Mouse (Mus musculus): ENCODE data around the gene Ttc21a. TPM values are rescaled to one million over a fixed set of nuclear protein-coding genes. Genes with fewer than 3 reads are reported as not detected.

Gene Ttc21a
- polyA plus RNA-seq, 1 experiment: not detected

DNA sequence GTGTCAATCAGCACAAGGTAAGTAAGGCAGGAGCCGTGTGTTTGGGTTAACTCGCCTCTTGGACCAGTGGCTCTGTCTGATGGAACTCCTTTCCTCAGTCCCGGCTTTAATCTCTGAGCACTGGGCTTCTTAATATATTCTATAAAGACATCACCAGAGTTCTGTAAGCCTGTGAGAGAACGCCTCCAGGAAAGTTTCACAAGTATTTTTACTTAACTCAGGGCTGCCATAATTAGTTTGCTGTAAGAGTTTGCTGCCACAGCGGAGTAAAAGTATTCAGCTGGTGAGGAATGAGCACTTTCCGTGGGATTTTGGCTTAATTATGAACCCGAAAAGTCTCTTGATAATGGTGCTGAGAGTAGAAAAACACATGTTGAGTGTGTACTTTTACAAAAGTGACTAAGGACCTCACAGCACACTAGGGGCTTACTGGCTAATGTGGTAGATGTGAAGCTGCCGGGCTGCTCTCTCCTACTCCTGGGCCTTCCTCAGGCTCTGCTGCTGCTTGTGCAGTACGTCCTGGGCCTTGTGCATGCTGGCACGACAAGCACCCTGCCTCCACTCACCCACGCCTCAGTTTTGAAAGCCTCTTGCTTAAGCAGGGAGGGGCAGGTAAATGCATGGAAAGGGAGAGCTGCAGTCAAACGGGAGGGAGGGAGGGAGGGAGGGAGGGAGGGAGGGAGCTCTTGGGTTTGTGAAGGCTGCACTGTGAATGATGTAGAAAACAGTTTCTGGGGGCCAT is 34.8 kb upstream of the Ttc21a start:
- Histone ChIP-seq H3K36me3 (ENCODE audit: control insufficient read depth) (peaks cover 74% of the 10 kb centered on the region), H3K4me3 (replicated peaks) (no peak overlapping the region), H3K27me3 (ENCODE audit: control insufficient read depth) (no peaks in the 10 kb centered on the region), H3K9me3 (ENCODE audit: control insufficient read depth, low read length) (no peaks in the 10 kb centered on the region), H3K4me1 (ENCODE audit: control insufficient read depth) (no peaks in the 10 kb centered on the region; the same call in 1 of the 2 replicates)
- TF ChIP-seq TAL1 (IDR thresholded peaks at IDR 0.05; ENCODE audit: low read length) (no peak), GATA1 (IDR thresholded peaks at IDR 0.05; ENCODE audit: low read length) (no peak)

DNA sequence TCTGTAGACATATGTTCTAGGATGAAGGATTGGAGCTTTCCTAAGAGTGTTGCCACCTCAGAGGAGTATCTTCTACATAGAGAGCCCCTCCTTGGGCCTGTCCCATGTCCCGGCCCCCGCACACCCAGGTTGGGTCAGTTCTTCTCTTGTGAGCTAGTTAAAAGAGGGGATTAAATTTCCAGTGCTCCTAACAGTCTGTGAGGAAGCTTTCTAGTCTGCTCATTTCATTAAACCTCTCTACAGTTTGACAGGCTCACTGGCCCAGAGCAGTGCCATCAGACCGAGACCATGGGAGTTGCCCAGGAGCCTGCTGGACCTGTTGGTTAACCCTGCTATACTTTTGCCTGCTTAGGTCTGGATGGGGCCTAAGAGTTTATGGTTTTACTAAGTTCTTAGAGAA is 28.7 kb upstream of the Ttc21a start:
- TF ChIP-seq GATA1 (IDR thresholded peaks at IDR 0.05; ENCODE audit: low read length) (no peak), TAL1 (IDR thresholded peaks at IDR 0.05; ENCODE audit: low read length) (no peak)

DNA sequence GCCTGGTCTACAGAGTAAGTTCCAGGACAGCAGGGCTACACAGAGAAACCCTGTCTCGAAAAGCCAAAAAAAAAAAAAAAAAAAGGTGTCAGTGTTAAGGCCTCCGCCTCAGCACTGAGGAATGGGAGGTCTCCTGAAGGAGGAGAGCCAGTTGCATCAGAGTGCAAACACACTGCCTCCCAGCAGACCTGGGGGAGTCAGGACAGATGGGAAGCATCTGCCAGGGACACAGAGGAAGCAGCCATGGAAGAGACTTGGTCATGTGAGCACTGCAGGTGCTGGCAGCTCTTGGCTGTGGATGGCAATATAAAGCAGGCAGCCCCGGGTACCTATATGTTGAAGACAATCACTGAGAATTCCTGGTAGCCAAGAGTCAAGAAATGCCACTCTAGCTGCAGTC is 27.5 kb upstream of the Ttc21a start:
- Histone ChIP-seq H3K9me3 (ENCODE audit: control insufficient read depth, low read length) (no peaks in the 10 kb centered on the region), H3K27me3 (ENCODE audit: control insufficient read depth) (no peaks in the 10 kb centered on the region), H3K36me3 (ENCODE audit: control insufficient read depth) (peaks cover 99% of the 10 kb centered on the region), H3K4me3 (replicated peaks) (no peak overlapping the region), H3K4me1 (ENCODE audit: control insufficient read depth) (no peaks in the 10 kb centered on the region)
- no peak for TF ChIP-seq GATA1 (IDR thresholded peaks at IDR 0.05; ENCODE audit: low read length)
- no peak for TF ChIP-seq TAL1 (IDR thresholded peaks at IDR 0.05; ENCODE audit: low read length)

More for the DNA sequence above, 28.7 kb upstream of the Ttc21a start:
- H3K4me3 ChIP-seq (replicated peaks): no peak overlapping the region
- no peaks in the 10 kb centered on the region for H3K27me3 ChIP-seq (ENCODE audit: control insufficient read depth)
- H3K9me3 ChIP-seq (ENCODE audit: control insufficient read depth, low read length): no peaks in the 10 kb centered on the region
- H3K36me3 ChIP-seq (ENCODE audit: control insufficient read depth): peaks cover 99% of the 10 kb centered on the region
- H3K4me1 ChIP-seq (ENCODE audit: control insufficient read depth): no peaks in the 10 kb centered on the region

GRCm38 (mm10) chr9:119913087-119913838 is 24.1 kb upstream of the Ttc21a start:
- no peak for TF ChIP-seq TAL1 (IDR thresholded peaks at IDR 0.05; ENCODE audit: low read length)
- TF ChIP-seq GATA1 (IDR thresholded peaks at IDR 0.05; ENCODE audit: low read length): no peak
- Histone ChIP-seq H3K4me3 (replicated peaks) (no peak overlapping the region), H3K4me1 (ENCODE audit: control insufficient read depth) (no peaks in the 10 kb centered on the region), H3K9me3 (ENCODE audit: control insufficient read depth, low read length) (no peaks in the 10 kb centered on the region), H3K27me3 (ENCODE audit: control insufficient read depth) (no peaks in the 10 kb centered on the region), H3K36me3 (ENCODE audit: control insufficient read depth) (peaks cover 96% of the 10 kb centered on the region)

DNA sequence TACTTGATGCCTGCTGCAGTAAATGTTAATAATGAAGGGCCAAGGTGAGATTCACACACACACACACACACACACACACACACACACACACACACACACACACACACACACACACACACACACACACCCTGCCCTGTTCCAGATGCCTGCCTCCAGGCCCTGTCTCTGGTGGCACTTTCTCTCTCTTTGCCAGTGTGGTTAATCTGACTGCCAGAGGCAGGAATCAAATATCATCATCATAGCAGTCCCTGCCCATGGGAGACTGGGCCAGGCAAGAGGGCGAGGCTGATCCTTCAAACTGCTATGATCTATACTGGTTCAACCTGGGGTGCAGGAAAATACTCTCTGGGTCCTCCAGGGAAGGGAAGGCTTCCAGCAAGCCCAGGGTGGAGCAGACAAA is 17.5 kb upstream of the Ttc21a start:
- H3K36me3 ChIP-seq (ENCODE audit: control insufficient read depth): peaks cover 93% of the 10 kb centered on the region
- no peaks in the 10 kb centered on the region for H3K9me3 ChIP-seq (ENCODE audit: control insufficient read depth, low read length)
- TF ChIP-seq TAL1 (IDR thresholded peaks at IDR 0.05; ENCODE audit: low read length): no peak
- TF ChIP-seq GATA1 (IDR thresholded peaks at IDR 0.05; ENCODE audit: low read length): no peak
- no peak overlapping the region for H3K4me3 ChIP-seq (replicated peaks)
- H3K4me1 ChIP-seq (ENCODE audit: control insufficient read depth): no peaks in the 10 kb centered on the region
- H3K27me3 ChIP-seq (ENCODE audit: control insufficient read depth): no peaks in the 10 kb centered on the region

DNA sequence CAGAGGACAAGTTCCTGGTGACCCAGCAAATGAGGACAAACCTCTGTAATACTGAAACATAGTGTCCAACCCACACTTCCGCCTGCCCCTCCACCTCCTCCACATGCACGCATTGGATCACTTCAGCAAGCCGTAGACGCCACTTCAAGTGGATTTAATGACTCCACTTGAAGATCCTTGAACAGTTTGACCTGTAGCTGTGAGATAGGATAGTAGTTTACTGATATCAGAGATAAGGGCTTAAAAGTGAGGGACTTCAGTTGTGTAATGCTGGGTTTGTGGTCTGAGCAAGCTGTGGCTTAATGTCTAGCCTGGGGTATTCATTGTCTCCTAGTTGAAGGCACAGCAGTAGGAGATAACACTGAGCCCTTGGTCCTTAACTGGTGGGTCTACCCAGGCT is 13.9 kb upstream of the Ttc21a start:
- no peak overlapping the region for H3K4me3 ChIP-seq (replicated peaks)
- H3K4me1 ChIP-seq (ENCODE audit: control insufficient read depth): no peaks in the 10 kb centered on the region
- H3K36me3 ChIP-seq (ENCODE audit: control insufficient read depth): peaks cover 96% of the 10 kb centered on the region
- H3K9me3 ChIP-seq (ENCODE audit: control insufficient read depth, low read length): no peaks in the 10 kb centered on the region
- TF ChIP-seq GATA1 (IDR thresholded peaks at IDR 0.05; ENCODE audit: low read length): no peak
- TF ChIP-seq TAL1 (IDR thresholded peaks at IDR 0.05; ENCODE audit: low read length): no peak
- H3K27me3 ChIP-seq (ENCODE audit: control insufficient read depth): no peaks in the 10 kb centered on the region

DNA sequence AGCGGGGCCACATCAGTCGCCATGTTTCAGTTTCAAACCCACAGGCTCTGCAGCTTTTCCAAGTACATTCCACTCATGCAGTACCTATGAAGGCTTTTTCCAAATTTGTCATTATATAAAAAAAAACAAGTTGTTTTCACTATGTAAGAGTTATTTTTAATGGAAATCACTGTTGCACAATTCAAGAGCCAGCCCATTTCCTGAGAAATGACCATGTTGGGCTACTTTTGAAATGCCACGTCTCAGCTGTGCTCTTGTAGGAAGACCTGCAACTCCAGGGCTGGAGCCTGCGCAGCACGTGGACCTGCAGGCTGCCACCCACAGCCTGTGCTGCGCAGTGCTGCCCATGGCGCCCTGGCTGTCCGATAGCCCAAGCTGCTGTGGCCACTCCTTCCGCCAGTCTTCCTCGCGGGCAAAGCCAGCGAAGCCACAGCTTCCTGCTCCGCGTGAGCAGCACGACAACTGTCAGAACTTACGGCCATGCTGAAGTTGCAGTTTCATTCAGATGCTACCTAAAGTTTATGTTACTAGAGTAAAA is 12.2 kb upstream of the Ttc21a start:
- H3K36me3 ChIP-seq (ENCODE audit: control insufficient read depth): peaks cover 97% of the 10 kb centered on the region
- H3K9me3 ChIP-seq (ENCODE audit: control insufficient read depth, low read length): no peaks in the 10 kb centered on the region
- H3K4me3 ChIP-seq (replicated peaks): no peak overlapping the region
- H3K27me3 ChIP-seq (ENCODE audit: control insufficient read depth): no peaks in the 10 kb centered on the region
- TF ChIP-seq GATA1 (IDR thresholded peaks at IDR 0.05; ENCODE audit: low read length): no peak
- TF ChIP-seq TAL1 (IDR thresholded peaks at IDR 0.05; ENCODE audit: low read length): no peak
- no peaks in the 10 kb centered on the region for H3K4me1 ChIP-seq (ENCODE audit: control insufficient read depth)

DNA sequence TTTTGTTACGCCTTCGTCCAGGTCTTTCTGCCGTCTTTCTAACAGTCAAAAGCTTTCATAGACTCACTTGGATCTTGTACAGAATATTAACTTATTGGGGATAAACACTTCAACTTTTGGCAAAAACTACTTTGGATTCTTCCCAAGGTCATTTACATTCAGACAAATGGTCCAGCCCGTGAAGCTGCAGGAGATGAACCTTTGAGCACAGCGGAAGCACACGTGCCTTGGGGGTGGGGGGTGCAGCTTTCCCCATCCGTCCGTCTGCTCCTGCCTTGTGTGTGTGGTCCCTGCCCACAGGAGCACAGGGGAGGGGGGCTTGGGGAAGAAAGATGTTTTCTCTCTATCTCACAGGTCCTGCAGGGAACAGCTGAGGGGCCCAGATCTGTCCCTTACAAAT is 11.7 kb upstream of the Ttc21a start:
- no peak for TF ChIP-seq GATA1 (IDR thresholded peaks at IDR 0.05; ENCODE audit: low read length)
- TF ChIP-seq TAL1 (IDR thresholded peaks at IDR 0.05; ENCODE audit: low read length): no peak
- H3K9me3 ChIP-seq (ENCODE audit: control insufficient read depth, low read length): no peaks in the 10 kb centered on the region
- no peaks in the 10 kb centered on the region for H3K27me3 ChIP-seq (ENCODE audit: control insufficient read depth)
- peaks cover 97% of the 10 kb centered on the region for H3K36me3 ChIP-seq (ENCODE audit: control insufficient read depth)
- no peaks in the 10 kb centered on the region for H3K4me1 ChIP-seq (ENCODE audit: control insufficient read depth)
- H3K4me3 ChIP-seq (replicated peaks): no peak overlapping the region

DNA sequence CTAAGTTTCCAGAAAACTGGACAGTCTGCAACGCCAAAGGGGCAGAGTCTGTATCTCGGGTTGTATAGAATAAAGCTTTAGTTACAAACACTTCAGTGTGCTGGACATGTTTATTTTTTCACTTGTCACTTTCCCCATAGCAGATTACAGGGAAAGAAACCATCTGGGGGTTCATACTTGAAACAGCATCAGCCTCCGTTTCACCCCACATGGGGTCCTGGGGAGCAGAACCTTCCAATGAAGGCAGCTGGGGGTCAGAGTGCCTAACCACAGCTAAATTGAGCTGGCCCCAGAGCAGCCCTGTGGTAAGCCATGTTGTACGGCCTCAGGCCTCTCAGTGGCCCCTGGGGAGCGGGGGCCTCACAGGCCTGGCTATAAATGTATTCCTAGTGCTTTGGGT is 10.9 kb upstream of the Ttc21a start:
- Histone ChIP-seq H3K36me3 (ENCODE audit: control insufficient read depth) (peaks cover 97% of the 10 kb centered on the region), H3K27me3 (ENCODE audit: control insufficient read depth) (no peaks in the 10 kb centered on the region)

More for the DNA sequence above, 10.9 kb upstream of the Ttc21a start:
- Histone ChIP-seq H3K9me3 (ENCODE audit: control insufficient read depth, low read length) (no peaks in the 10 kb centered on the region), H3K4me3 (replicated peaks) (no peak overlapping the region), H3K4me1 (ENCODE audit: control insufficient read depth) (no peaks in the 10 kb centered on the region)
- no peak for TF ChIP-seq TAL1 (IDR thresholded peaks at IDR 0.05; ENCODE audit: low read length)
- TF ChIP-seq GATA1 (IDR thresholded peaks at IDR 0.05; ENCODE audit: low read length): no peak

All from erythroblast, embryonic 14.5 days (primary cell).